Mouse (Mus musculus) embryonic fibroblast, embryonic 13.5 days (primary cell): ENCODE results near the gene Ltbp1. TPM values are rescaled to one million over a fixed set of nuclear protein-coding genes. Genes with fewer than 3 reads are reported as not detected.

Experiments used
- H3K27ac ChIP-seq: 2 replicates; pipeline ENCODE4 v1.5.1; 2012; ENCODE audit warnings: low read length, control low read depth, inconsistent platforms; ENCODE audit not compliant: insufficient read depth
- H3K4me1 ChIP-seq: 2 replicates; pipeline ENCODE4 v1.6.1; 2011; ENCODE audit warnings: low read length; ENCODE audit not compliant: control insufficient read depth, insufficient read depth
- H3K4me3 ChIP-seq: 2 replicates; pipeline ENCODE4 v1.5.1; 2011; ENCODE audit warnings: mild to moderate bottlenecking, control low read depth, low read length; ENCODE audit not compliant: insufficient read depth
- CTCF ChIP-seq: IDR thresholded peaks from 2 replicates; pipeline ENCODE4 v1.5.1; 2011; ENCODE audit warnings: mild to moderate bottlenecking, control low read depth, low read length, moderate library complexity, borderline replicate concordance; ENCODE audit not compliant: insufficient read depth
- POLR2A ChIP-seq: IDR thresholded peaks from 2 replicates; pipeline ENCODE4 v1.6.1; 2011; ENCODE audit warnings: low read depth, mild to moderate bottlenecking, control low read depth, low read length, moderate library complexity
- polyA plus RNA-seq: library from polyadenylated mRNA; stranded (reverse); fragments of >200 nt; gene quantifications from 2 replicates; pipeline ENCODE4 v1.2.4, GENCODE M21; 2011; ENCODE audit warnings: low read depth; ENCODE audit not compliant: missing spikeins, insufficient read length

Gene Ltbp1
- polyA plus RNA-seq, 1 experiment, result 152 TPM

DNA sequence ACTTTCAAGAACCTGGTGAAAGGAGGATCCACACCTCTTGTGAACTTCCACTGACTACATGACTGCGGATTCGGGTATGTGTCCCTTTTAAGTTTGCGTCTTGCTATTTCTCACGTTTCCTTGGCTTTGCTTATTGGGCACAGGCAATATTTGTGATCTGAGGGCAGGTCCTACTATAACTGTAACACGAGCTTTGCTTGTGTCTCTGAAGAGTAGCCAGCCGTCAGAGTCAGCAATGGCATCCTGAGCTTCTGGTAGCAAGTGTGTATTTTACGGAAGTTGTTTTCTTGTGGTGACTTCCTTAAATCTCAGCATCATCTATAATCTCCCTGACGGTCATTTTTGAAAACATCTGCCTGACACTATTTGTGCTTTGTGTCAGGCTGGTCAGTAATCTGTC, 430.7 kb downstream of the Ltbp1 start:
- TF ChIP-seq CTCF, result no peak
- no peak for TF ChIP-seq POLR2A
- H3K27ac ChIP-seq, result no peak overlapping the region
- H3K4me1 ChIP-seq, result no peaks in the 10 kb centered on the region; the same call in 1 of the 2 replicates
- H3K4me3 ChIP-seq, result no peak overlapping the region

DNA sequence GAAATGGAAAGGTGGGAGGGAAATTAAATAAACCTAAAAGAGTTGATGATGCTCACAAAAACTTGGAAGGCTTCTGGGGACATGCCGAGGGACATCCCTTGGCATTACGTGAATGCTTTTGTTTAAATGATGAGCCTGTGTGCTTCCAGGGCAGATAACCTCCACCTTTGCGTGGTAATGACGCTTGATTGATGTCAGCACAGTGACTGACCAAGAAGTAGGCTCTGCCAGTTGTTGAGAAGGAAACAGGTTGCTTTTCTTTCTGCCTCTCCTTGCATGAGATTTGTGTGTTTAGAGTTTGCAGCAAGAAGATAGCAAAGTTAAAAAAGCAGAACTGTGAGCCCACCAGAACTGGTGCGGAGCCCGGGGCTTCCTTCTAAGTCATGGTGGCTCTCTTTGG, 431.5 kb downstream of the Ltbp1 start:
- TF ChIP-seq POLR2A (no peak), CTCF (no peak)
- Histone ChIP-seq H3K4me1 (no peaks in the 10 kb centered on the region; the same call in 1 of the 2 replicates), H3K27ac (no peak overlapping the region), H3K4me3 (no peak overlapping the region)

- Histone ChIP-seq H3K27ac (no peak overlapping the region), H3K4me3 (no peak overlapping the region), H3K4me1 (no peaks in the 10 kb centered on the region; the same call in 1 of the 2 replicates)
- TF ChIP-seq CTCF (no peak), POLR2A (no peak)
Measured at GRCm38 (mm10) chr17:75437239-75437750, 431.9 kb downstream of the Ltbp1 start.

GRCm38 (mm10) chr17:75438162-75438561, 432.8 kb downstream of the Ltbp1 start:
- no peak for TF ChIP-seq CTCF
- TF ChIP-seq POLR2A, result no peak
- no peak overlapping the region for H3K27ac ChIP-seq
- no peak overlapping the region for H3K4me3 ChIP-seq
- H3K4me1 ChIP-seq, result no peaks in the 10 kb centered on the region; the same call in 1 of the 2 replicates

DNA sequence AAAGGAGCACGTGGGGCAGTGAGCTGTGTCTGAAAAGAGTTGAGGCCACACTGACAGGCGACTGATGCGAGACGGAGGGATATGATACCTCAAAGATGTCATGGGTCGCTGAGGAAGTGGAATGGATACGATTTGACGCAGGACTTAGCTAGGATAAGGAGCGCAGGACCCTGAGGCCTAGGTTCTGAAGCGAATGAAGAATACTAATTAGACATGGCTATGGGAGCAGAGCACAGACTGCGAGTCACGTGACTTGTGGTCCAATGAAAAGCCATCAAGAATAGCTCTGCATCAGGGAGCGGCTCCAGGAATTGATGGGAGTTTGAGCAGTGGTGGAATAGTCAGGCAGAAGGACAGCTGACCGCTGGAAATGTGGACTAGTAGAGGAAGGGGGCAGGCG, 433.7 kb downstream of the Ltbp1 start:
- no peaks in the 10 kb centered on the region; the same call in 1 of the 2 replicates for H3K4me1 ChIP-seq
- H3K27ac ChIP-seq, result no peak overlapping the region
- no peak for TF ChIP-seq CTCF
- TF ChIP-seq POLR2A, result no peak
- no peak overlapping the region for H3K4me3 ChIP-seq

DNA sequence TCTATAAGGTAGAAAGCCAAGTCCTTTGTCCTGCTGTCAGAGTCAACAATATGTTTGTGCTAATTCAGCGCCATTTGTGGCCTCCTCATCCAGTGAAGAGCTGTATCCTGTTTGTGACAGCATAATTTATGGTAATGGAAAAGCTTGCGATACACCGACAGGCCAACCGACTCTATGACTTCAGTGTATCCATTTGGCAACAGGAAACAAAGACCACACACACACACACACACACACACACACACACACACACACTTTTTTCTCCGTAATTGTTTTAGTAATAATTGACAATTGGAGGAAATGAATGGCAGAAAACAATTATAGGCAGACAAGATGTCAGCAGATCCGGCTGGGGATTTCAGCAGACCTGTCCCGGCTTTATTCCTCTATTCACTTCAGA, 435.3 kb downstream of the Ltbp1 start:
- Histone ChIP-seq H3K4me1 (no peaks in the 10 kb centered on the region), H3K27ac (no peak overlapping the region), H3K4me3 (no peak overlapping the region)
- TF ChIP-seq POLR2A, result no peak
- no peak for TF ChIP-seq CTCF

DNA sequence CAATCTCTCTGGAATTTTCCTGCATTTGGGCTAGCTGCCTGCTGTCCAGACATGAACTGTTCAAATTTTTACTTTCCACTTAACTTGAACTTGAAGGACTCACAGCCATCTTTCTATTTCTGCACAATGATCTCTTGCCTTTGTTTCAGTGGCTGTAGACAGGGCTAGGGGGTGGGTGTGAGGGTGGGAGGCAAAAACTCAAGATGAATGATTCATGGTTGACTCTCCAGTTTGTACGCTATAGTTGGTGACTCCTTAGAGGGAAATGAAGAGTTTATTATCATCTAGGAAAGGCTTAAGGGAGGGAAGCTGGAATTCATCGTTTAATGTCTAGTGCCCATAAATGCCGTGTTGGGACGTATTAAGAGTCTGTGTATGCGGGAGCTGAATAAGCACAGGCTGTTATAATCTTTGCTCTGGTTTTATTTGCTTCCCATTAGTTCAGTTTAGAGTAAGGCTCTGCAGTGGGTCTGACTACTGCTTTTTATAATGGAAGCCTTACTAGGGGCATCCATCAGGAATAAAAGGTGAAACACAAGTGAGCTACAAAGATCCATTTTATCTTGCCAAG, 436.0 kb downstream of the Ltbp1 start:
- H3K27ac ChIP-seq, result no peak overlapping the region; the same call in 1 of the 2 replicates
- TF ChIP-seq CTCF (no peak), POLR2A (no peak)
- no peak overlapping the region for H3K4me3 ChIP-seq
- no peaks in the 10 kb centered on the region for H3K4me1 ChIP-seq
